Mouse (Mus musculus): Measurements from ENCODE around the gene Zbp1. TPM values are rescaled to one million over a fixed set of nuclear protein-coding genes. Genes with fewer than 3 reads are reported as not detected.

Gene Zbp1
- polyA plus RNA-seq, 1 experiment = 5.7 TPM

GRCm38 (mm10) chr2:173257610-173258009 is 38.9 kb upstream of the Zbp1 start:
- peaks cover 35% of the 10 kb centered on the region for H3K4me1 ChIP-seq (ENCODE audit: control insufficient read depth, insufficient read depth, low read length)
- 15% methylated on average over 7 of the region's 7 CpGs for whole genome bisulfite sequencing
- no peak overlapping the region for H3K4me3 ChIP-seq (replicated peaks; ENCODE audit: extremely low read depth, low read depth, low read length)
- TF ChIP-seq POLR2A (IDR thresholded peaks at IDR 0.05; ENCODE audit: borderline replicate concordance, extremely low read depth, low read depth, low read length) (no peak), CTCF (IDR thresholded peaks at IDR 0.05; ENCODE audit: insufficient read depth, low read length) (no peak)
- DNase-seq = peak; percentile 62

- peaks cover 35% of the 10 kb centered on the region for H3K4me1 ChIP-seq (ENCODE audit: control insufficient read depth, insufficient read depth, low read length)
- TF ChIP-seq POLR2A (IDR thresholded peaks at IDR 0.05; ENCODE audit: borderline replicate concordance, extremely low read depth, low read depth, low read length) (no peak), CTCF (IDR thresholded peaks at IDR 0.05; ENCODE audit: insufficient read depth, low read length) (no peak)
- 60% methylated on average over 4 of the region's 4 CpGs for WGBS
- H3K4me3 ChIP-seq (replicated peaks; ENCODE audit: extremely low read depth, low read depth, low read length) = no peak overlapping the region
- no peak for DNase-seq
These were observed 37.8 kb upstream of the Zbp1 start for GRCm38 (mm10) chr2:173256552-173256949.

- Histone ChIP-seq H3K4me3 (replicated peaks; ENCODE audit: extremely low read depth, low read depth, low read length) (no peak overlapping the region), H3K4me1 (ENCODE audit: control insufficient read depth, insufficient read depth, low read length) (peaks cover 36% of the 10 kb centered on the region)
- no peak for DNase-seq
- no peak for TF ChIP-seq CTCF (IDR thresholded peaks at IDR 0.05; ENCODE audit: insufficient read depth, low read length)
- TF ChIP-seq POLR2A (IDR thresholded peaks at IDR 0.05; ENCODE audit: borderline replicate concordance, extremely low read depth, low read depth, low read length) = no peak
- WGBS = 52% methylated on average over 7 of the region's 7 CpGs
These were observed 37.3 kb upstream of the Zbp1 start for GRCm38 (mm10) chr2:173255810-173256551.

- Histone ChIP-seq H3K4me3 (replicated peaks; ENCODE audit: extremely low read depth, low read depth, low read length) (no peak overlapping the region), H3K4me1 (ENCODE audit: control insufficient read depth, insufficient read depth, low read length) (peaks cover 35% of the 10 kb centered on the region)
- 57% methylated on average over 26 of the region's 26 CpGs for WGBS
- no peak for TF ChIP-seq CTCF (IDR thresholded peaks at IDR 0.05; ENCODE audit: insufficient read depth, low read length)
- TF ChIP-seq POLR2A (IDR thresholded peaks at IDR 0.05; ENCODE audit: borderline replicate concordance, extremely low read depth, low read depth, low read length) = no peak
- DNase-seq = no peak
These were observed 35.3 kb upstream of the Zbp1 start for GRCm38 (mm10) chr2:173253761-173254662.

GRCm38 (mm10) chr2:173251675-173252074 is 33.0 kb upstream of the Zbp1 start:
- TF ChIP-seq CTCF (IDR thresholded peaks at IDR 0.05; ENCODE audit: insufficient read depth, low read length) (no peak), POLR2A (IDR thresholded peaks at IDR 0.05; ENCODE audit: borderline replicate concordance, extremely low read depth, low read depth, low read length) (no peak)
- 54% methylated on average over 9 of the region's 9 CpGs for WGBS
- H3K4me3 ChIP-seq (replicated peaks; ENCODE audit: extremely low read depth, low read depth, low read length) = no peak overlapping the region
- DNase-seq = no peak
- peaks cover 21% of the 10 kb centered on the region for H3K4me1 ChIP-seq (ENCODE audit: control insufficient read depth, insufficient read depth, low read length)

GRCm38 (mm10) chr2:173251133-173251532 is 32.4 kb upstream of the Zbp1 start:
- DNase-seq = no peak
- no peak overlapping the region for H3K4me3 ChIP-seq (replicated peaks; ENCODE audit: extremely low read depth, low read depth, low read length)
- WGBS = 44% methylated on average over 7 of the region's 7 CpGs
- H3K4me1 ChIP-seq (ENCODE audit: control insufficient read depth, insufficient read depth, low read length) = peaks cover 15% of the 10 kb centered on the region
- TF ChIP-seq POLR2A (IDR thresholded peaks at IDR 0.05; ENCODE audit: borderline replicate concordance, extremely low read depth, low read depth, low read length) (no peak), CTCF (IDR thresholded peaks at IDR 0.05; ENCODE audit: insufficient read depth, low read length) (no peak)

- DNase-seq = peak; percentile 38
- H3K4me3 ChIP-seq (replicated peaks; ENCODE audit: extremely low read depth, low read depth, low read length) = no peak overlapping the region
- TF ChIP-seq CTCF (IDR thresholded peaks at IDR 0.05; ENCODE audit: insufficient read depth, low read length) (no peak), POLR2A (IDR thresholded peaks at IDR 0.05; ENCODE audit: borderline replicate concordance, extremely low read depth, low read depth, low read length) (no peak)
- 22% methylated on average over 2 of the region's 2 CpGs for WGBS
- H3K4me1 ChIP-seq (ENCODE audit: control insufficient read depth, insufficient read depth, low read length) = peaks cover 9% of the 10 kb centered on the region
These were observed 31.7 kb upstream of the Zbp1 start for GRCm38 (mm10) chr2:173250411-173250810.

- Histone ChIP-seq H3K4me3 (replicated peaks; ENCODE audit: extremely low read depth, low read depth, low read length) (no peak overlapping the region), H3K4me1 (ENCODE audit: control insufficient read depth, insufficient read depth, low read length) (peaks cover 9% of the 10 kb centered on the region)
- TF ChIP-seq POLR2A (IDR thresholded peaks at IDR 0.05; ENCODE audit: borderline replicate concordance, extremely low read depth, low read depth, low read length) (no peak), CTCF (IDR thresholded peaks at IDR 0.05; ENCODE audit: insufficient read depth, low read length) (no peak)
- 80% methylated on average over 8 of the region's 8 CpGs for WGBS
- no peak for DNase-seq
These were observed 31.2 kb upstream of the Zbp1 start for GRCm38 (mm10) chr2:173249965-173250364.

GRCm38 (mm10) chr2:173249386-173249785 is 30.7 kb upstream of the Zbp1 start:
- TF ChIP-seq POLR2A (IDR thresholded peaks at IDR 0.05; ENCODE audit: borderline replicate concordance, extremely low read depth, low read depth, low read length) = no peak
- no peak for TF ChIP-seq CTCF (IDR thresholded peaks at IDR 0.05; ENCODE audit: insufficient read depth, low read length)
- DNase-seq = no peak
- 68% methylated on average over 3 of the region's 3 CpGs for WGBS
- Histone ChIP-seq H3K4me1 (ENCODE audit: control insufficient read depth, insufficient read depth, low read length) (peaks cover 9% of the 10 kb centered on the region), H3K4me3 (replicated peaks; ENCODE audit: extremely low read depth, low read depth, low read length) (no peak overlapping the region)

All from lung, adult 2 months (tissue).